In the genomic region with DNA sequence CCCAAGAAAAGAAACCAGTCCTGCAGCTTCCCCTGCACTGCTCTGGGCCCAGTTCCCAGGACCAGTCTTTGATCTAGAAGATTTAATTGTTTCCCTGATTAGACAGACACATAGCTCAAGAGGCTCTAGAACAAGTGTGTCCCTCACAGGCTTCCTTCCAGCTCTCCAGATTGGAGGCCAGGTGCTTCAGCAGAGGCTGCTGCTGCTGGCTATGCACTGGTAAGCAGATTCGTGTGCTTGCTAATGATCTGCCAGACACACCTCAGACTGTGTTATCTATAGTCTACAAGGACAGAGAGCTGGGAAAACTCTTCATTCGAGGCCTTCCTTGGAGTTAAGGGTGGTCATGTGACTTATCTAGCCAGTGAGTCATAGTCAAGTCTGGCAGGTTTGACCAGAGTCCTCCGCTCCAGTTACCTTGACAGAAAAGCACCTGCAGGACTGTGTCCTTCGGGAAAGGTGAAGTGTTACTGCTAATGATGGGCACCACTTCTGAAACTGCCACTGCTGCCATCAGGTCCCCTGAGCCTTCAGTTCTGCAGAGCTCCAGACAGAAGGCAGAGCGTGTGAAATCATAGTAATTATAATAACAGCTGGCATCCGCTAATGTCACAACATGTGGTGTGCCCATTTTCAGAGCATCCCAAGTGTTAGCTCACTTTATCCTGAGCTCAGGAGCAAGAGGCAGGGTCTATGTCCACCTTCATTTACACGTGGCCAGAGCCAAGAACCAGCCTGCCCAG, we compare ENCODE assay signal across 10 mouse cellular contexts. TPM values are rescaled to one million over a fixed set of nuclear protein-coding genes. Genes with fewer than 3 reads are reported as not detected.
DNase-seq lines count a peak whose midpoint lies in the region; ATAC-seq lines count a peak whose summit lies in the region.
"Had no signal": no experiment of that assay in that cellular context is flagged by ENCODE, and none has a peak within 500 bp of the region (broad histone marks: within the 10 kb centered on the region; RNA-seq: fewer than 3 reads in every experiment).

No protein-coding gene starts in this region.

- ATAC-seq in intestine, embryonic 14.5 days (replicated peaks; ENCODE audit: low FRiP score, low TSS enrichment, low read depth): peak; percentile 84

- DNase-seq in layer of hippocampus, adult 11-12 months (ENCODE audit: low spot score): peak; percentile 52
- DNase-seq in layer of hippocampus, postnatal 14 days (ENCODE audit: low spot score in 2 of 2): no peak
- DNase-seq in brain, adult 2 months (ENCODE audit: low read depth, low spot score): peak; percentile 81
- peak; percentile 71 for DNase-seq in intestine, embryonic 14.5 days (ENCODE audit: low spot score)
- DNase-seq in lung, postnatal 25 days (ENCODE audit: low spot score): peak; percentile 56
- no peak for DNase-seq in adrenal gland, adult 2 months
- DNase-seq in left cerebral cortex, postnatal 4 days: no peak
- DNase-seq: cerebellum, adult 11-12 months had no signal

- H3K9ac ChIP-seq in intestine, embryonic 14.5 days (ENCODE audit: low read length): no peak overlapping the region
- H3K9ac ChIP-seq: heart, embryonic 13.5 days; liver, embryonic 14.5 days had no signal

- no peak overlapping the region for H3K4me3 ChIP-seq in intestine, embryonic 14.5 days (ENCODE audit: low read depth, low read length)
- H3K4me3 ChIP-seq: heart, embryonic 13.5 days had no signal

- H3K4me2 ChIP-seq in intestine, embryonic 14.5 days (ENCODE audit: low read length): no peak overlapping the region
- H3K4me2 ChIP-seq: heart, embryonic 13.5 days had no signal

- H3K9me3 ChIP-seq in intestine, embryonic 14.5 days (ENCODE audit: control insufficient read depth, low read length): no peaks in the 10 kb centered on the region
- H3K9me3 ChIP-seq: heart, embryonic 13.5 days had no signal

- peak overlapping the region; percentile 34; the same call in 1 of the 2 replicates for H3K27ac ChIP-seq in intestine, embryonic 14.5 days (ENCODE audit: low read depth)
- H3K27ac ChIP-seq: heart, embryonic 13.5 days; liver, embryonic 14.5 days had no signal

- no peaks in the 10 kb centered on the region for H3K27me3 ChIP-seq in intestine, embryonic 14.5 days (replicated peaks; ENCODE audit: control insufficient read depth, insufficient read depth, low read length)

- intact Hi-C loops in left cerebral cortex, postnatal 4 days (cut with DNase I): no loop called here

- peaks cover 13% of the 10 kb centered on the region for H3K4me1 ChIP-seq in intestine, embryonic 14.5 days (replicated peaks; ENCODE audit: control insufficient read depth, insufficient read depth, low read length)

- no peaks in the 10 kb centered on the region for H3K36me3 ChIP-seq in intestine, embryonic 14.5 days (ENCODE audit: control insufficient read depth, insufficient read depth, low read length)
- H3K36me3 ChIP-seq: heart, embryonic 13.5 days had no signal

- WGBS in intestine, embryonic 14.5 days: 63% methylated on average over 7 of the region's 7 CpGs

RNA-seq across cellular contexts. Expression of gene Sipa1l3, which starts 48.7 kb away (rescaled TPM):
- 100 to 1,000 TPM; 166 to 185 TPM for total RNA-seq in layer of hippocampus, postnatal 14 days (2021)
- polyA plus RNA-seq in intestine, embryonic 14.5 days (2014; fragmentation: Nextera tagmentation; extraction: Ambion mirVana): 17.0 and 22.5 TPM in 2 replicates
- total RNA-seq in adrenal gland, adult 2 months (2021): 10 to 100 TPM; 27.1 to 57.8 TPM
- polyA plus RNA-seq in adrenal gland, adult 2 months (2012; rRNA removed): 69.8 and 77.7 TPM in 2 replicates
- total RNA-seq in left cerebral cortex, postnatal 4 days (2021): 10 to 100 TPM; 58.2 to 58.4 TPM

Comparison
In these comparisons a context has a peak if more than half of its experiments do, and no peak if none do; other contexts are left out.
1. DNase-seq: peak in layer of hippocampus, adult 11-12 months (single experiment), brain, adult 2 months (single experiment), intestine, embryonic 14.5 days (single experiment) and lung, postnatal 25 days (single experiment); none in layer of hippocampus, postnatal 14 days (0 of 2), adrenal gland, adult 2 months (single experiment) and left cerebral cortex, postnatal 4 days (single experiment).